Mouse (Mus musculus) spleen, adult 10 weeks (tissue): Measurements from ENCODE around the gene Htr5b. TPM values are rescaled to one million over a fixed set of nuclear protein-coding genes. Genes with fewer than 3 reads are reported as not detected.

Source experiments
- polyA plus RNA-seq: library from polyadenylated mRNA; stranded (reverse); fragments of 350-450 nt; fragmentation: Illumina TruSeq; extraction: RNeasy Lipid Tissue Mini Kit (QIAGEN cat#74804); gene quantifications from one replicate; pipeline ENCODE4 v1.2.3, GENCODE M21; 2015; ENCODE audit warnings: low replicate concordance; ENCODE audit not compliant: insufficient read depth

The Htr5b gene
- not detected for polyA plus RNA-seq

GRCm38 (mm10) chr1:121528399-121528720 lies at the start of gene Htr5b:
TSS of gene Htr5b (minus strand) at chr1:121528465.

GRCm38 (mm10) chr1:121567521-121568489 lies 39.5 kb upstream of the Htr5b start, which contains the start of gene Ddx18:
TSS of gene Ddx18 (minus strand) at chr1:121567989.

Other genes starting within 250 kb of the Htr5b start
- gene Insig2, start 195.9 kb downstream of the Htr5b start, polyA plus RNA-seq: 54.7 TPM
- gene Ccdc93, start 97.4 kb downstream of the Htr5b start, polyA plus RNA-seq: 29.8 TPM
- 75.9 TPM for gene Ddx18, start 39.5 kb upstream of the Htr5b start, polyA plus RNA-seq